Mouse (Mus musculus) thymus, postnatal 10 days (tissue): ENCODE measurements around the gene Tpm3-rs7.
"Not testable (repeated sequence)": the region's sequence is repeated elsewhere in the genome, so short reads cannot be mapped to it uniquely, and the experiment has no call there.

ENCODE experiments used
- DNase-seq, 2 experiments: peaks; one replicate each; pipeline ENCODE4 v3.0.0; 2021; ENCODE audit warnings: low spot score in 2 of 2

The Tpm3-rs7 gene

DNA sequence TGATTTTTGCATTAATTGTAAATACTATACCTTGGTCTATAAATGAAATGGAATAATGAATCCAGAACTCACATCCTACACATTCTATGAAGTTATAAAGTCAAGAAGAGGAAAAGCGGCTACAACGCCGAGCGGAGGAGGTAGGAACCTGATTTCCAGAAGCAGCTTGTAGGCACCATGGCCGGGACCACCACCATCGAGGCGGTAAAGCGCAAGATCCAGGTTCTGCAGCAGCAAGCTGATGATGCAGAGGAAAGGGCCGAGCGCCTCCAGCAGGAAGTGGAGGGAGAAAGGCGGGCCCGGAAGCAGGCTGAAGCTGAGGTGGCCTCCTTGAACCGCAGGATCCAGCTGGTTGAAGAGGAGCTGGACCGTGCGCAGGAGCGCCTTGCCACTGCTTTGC is at the start of gene Tpm3-rs7:
Gene Tpm3-rs7 (plus strand): TSS at position 110 of the 400 bp plus-strand sequence.
- not testable (repeated sequence) for DNase-seq

DNA sequence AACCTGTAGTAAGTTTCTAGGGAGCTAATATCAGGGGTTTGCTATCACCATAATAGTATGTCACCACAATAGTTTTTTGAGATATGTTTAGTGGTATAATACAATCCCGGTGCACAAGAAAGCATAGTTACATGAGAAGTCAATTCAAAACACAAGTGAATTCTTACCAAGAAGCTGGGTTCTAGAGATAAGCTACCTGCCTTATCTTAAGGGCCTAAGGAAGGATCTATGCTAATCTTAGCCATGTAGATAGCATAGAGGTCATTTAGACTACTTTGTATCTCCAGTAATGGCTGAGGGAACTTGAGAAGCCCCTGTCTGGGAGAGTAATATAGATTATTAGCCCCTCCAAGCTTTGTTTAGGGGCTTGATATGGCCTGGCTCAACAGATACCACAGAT is 2.6 kb downstream of the Tpm3-rs7 start:
- DNase-seq = no peak

DNA sequence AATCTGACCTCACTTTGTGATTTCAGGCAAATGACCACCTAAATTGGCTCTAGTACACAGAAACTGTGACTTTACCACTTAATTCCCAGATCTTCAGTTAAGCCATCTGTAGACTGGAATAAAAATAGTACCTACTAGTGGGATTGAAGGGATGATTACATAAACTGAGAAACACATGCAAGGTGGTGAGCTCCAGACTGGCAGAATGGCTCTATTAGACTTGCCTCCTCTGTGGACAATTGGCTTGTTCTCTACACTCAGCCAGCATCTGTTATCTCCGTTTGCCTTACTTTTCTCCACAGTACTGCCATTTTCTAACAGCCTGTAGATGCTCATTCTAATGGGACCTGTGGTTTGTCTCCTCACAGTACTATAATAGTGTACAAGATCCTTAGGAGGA is 49.0 kb downstream of the Tpm3-rs7 start:
- no peak for DNase-seq
